Mouse (Mus musculus) limb, embryonic 14.5 days (tissue): ENCODE measurements around the gene Zglp1. TPM values are rescaled to one million over a fixed set of nuclear protein-coding genes. Genes with fewer than 3 reads are reported as not detected.

Experiments
- ATAC-seq: fragments of 200-750 bp; cut with Nextera tagmentation; 2 replicates; pipeline ENCODE4 v1.8.0; 2017; ENCODE audit warnings: low read depth, moderate number of reproducible peaks, moderate TSS enrichment; ENCODE audit not compliant: low FRiP score
- DNase-seq: peaks from one replicate; pipeline ENCODE4 v3.0.0-alpha.2; 2015; ENCODE audit warnings: low spot score
- H3K27ac ChIP-seq: fragments of 300-500 bp; sonication (generic); replicated peaks from 2 replicates; pipeline ENCODE4 v1.5.1; 2014; ENCODE audit warnings: low read depth, mild to moderate bottlenecking, low read length, moderate library complexity, mixed read lengths
- H3K27me3 ChIP-seq: fragments of 300-500 bp; sonication (generic); 2 replicates; pipeline ENCODE4 v1.6.1; 2014; ENCODE audit warnings: low read length, mixed read lengths; ENCODE audit not compliant: control insufficient read depth, insufficient read depth
- H3K36me3 ChIP-seq: fragments of 300-500 bp; sonication (generic); 2 replicates; pipeline ENCODE4 v1.6.1; 2014; ENCODE audit warnings: mild to moderate bottlenecking, low read length, moderate library complexity, mixed read lengths; ENCODE audit not compliant: control insufficient read depth, insufficient read depth
- H3K4me1 ChIP-seq: fragments of 300-500 bp; sonication (generic); 2 replicates; pipeline ENCODE4 v1.6.1; 2014; ENCODE audit warnings: antibody characterized with exemption, low read length, mixed read lengths; ENCODE audit not compliant: control insufficient read depth, insufficient read depth
- H3K4me2 ChIP-seq: fragments of 300-500 bp; sonication (generic); replicated peaks from 2 replicates; pipeline ENCODE4 v1.6.1; 2014; ENCODE audit warnings: low read depth, mild to moderate bottlenecking, low read length, moderate library complexity; ENCODE audit not compliant: severe bottlenecking
- H3K4me3 ChIP-seq: fragments of 300-500 bp; sonication (generic); replicated peaks from 2 replicates; pipeline ENCODE4 v1.5.1; 2014; ENCODE audit warnings: low read length
- H3K9ac ChIP-seq: fragments of 300-500 bp; sonication (generic); 2 replicates; pipeline ENCODE4 v1.6.1; 2014; ENCODE audit warnings: mild to moderate bottlenecking, low read depth, low read length, moderate library complexity; ENCODE audit not compliant: severe bottlenecking
- H3K9me3 ChIP-seq: fragments of 300-500 bp; sonication (generic); 2 replicates; pipeline ENCODE4 v1.6.1; 2016; ENCODE audit warnings: low read length; ENCODE audit not compliant: control insufficient read depth
- POLR2A ChIP-seq: fragments of 200-500 bp; IDR thresholded peaks from 2 replicates; pipeline ENCODE4 v1.8.0; 2012; ENCODE audit warnings: inconsistent platforms, mild to moderate bottlenecking, moderate library complexity, borderline replicate concordance; ENCODE audit not compliant: insufficient read depth, insufficient read length; ENCODE audit errors: extremely low read depth
- WGBS: fragments of 180-500 bp; shearing (Covaris S2); extraction: QIAGEN DNeasy Blood & Tissue Kit; methylation state at CpG from one replicate; pipeline ENCODE4 v1.1.7; 2014; 5-methylcytosine and 5-hydroxymethylcytosine counted together
- polyA plus RNA-seq, 2 experiments: library from polyadenylated mRNA; depleted of rRNA in 1 of 2; stranded (reverse) in 1 of 2; unstranded in 1 of 2; fragments of >200 nt; fragmentation: Nextera tagmentation in 1 of 2; extraction: Ambion mirVana in 1 of 2; gene quantifications; 2 replicates each; pipeline versions ENCODE4 v1.2.1 to v1.2.3; 2012 to 2014

The Zglp1 gene
- polyA plus RNA-seq, 2 experiments, result 1.4 TPM; not detected in 1

DNA sequence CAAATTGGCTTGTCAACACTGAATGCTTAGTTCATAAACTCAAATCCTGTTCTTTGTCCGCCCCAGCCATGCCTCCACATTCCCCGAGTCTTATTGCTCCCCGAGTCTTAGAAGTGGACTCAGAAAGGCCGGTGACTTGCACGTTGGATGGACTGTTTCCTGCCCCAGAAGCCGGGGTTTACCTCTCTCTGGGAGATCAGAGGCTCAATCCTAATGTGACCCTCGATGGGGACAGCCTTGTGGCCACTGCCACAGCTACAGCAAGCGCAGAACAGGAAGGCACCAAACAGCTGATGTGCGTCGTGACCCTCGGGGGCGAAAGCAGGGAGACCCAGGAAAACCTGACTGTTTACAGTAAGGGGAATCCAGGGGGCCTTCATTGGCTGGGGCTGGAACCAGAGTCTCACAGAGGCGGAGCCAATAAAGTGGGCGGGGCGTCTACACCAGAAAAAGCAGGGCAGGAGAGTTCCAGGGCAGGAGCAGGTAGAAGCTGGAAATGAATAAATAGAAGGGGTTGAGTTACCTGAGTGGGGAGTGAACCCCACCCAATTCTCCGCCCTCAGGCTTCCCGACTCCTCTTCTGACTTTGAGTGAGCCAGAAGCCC lies 32.3 kb downstream of the Zglp1 start:
- ATAC-seq (no peak), DNase-seq (no peak)
- Histone ChIP-seq H3K27ac (no peak overlapping the region), H3K36me3 (no peaks in the 10 kb centered on the region), H3K4me1 (peaks cover 35% of the 10 kb centered on the region), H3K9ac (no peak overlapping the region), H3K9me3 (no peaks in the 10 kb centered on the region), H3K27me3 (peaks cover 90% of the 10 kb centered on the region), H3K4me3 (no peak overlapping the region), H3K4me2 (no peak overlapping the region)
- TF ChIP-seq POLR2A, result no peak
- 4% methylated on average over 17 of the region's 17 CpGs for WGBS

DNA sequence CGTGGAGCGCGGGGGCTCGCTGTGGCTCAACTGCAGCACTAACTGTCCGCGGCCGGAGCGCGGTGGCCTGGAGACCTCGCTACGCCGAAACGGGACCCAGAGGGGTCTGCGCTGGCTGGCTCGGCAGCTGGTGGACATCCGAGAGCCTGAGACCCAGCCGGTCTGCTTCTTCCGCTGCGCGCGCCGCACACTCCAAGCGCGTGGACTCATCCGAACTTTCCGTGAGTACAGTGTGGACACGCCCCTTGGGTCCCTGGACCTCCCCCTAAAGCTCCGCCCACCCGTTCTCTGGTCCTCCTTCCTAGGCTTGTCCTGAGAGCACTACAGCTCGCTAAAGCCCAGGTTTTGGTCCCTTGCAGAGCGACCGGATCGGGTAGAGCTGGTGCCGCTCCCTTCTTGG lies 33.8 kb downstream of the Zglp1 start:
- under 1% methylated on average over 34 of the region's 34 CpGs for WGBS
- ATAC-seq (peak; percentile 82), DNase-seq (peak; percentile 93)
- TF ChIP-seq POLR2A, result no peak
- Histone ChIP-seq H3K9me3 (no peaks in the 10 kb centered on the region), H3K9ac (no peak overlapping the region), H3K27ac (no peak overlapping the region), H3K36me3 (no peaks in the 10 kb centered on the region), H3K4me1 (peaks cover 36% of the 10 kb centered on the region), H3K4me3 (peak overlapping the region; percentile 49), H3K27me3 (peaks cover 82% of the 10 kb centered on the region), H3K4me2 (peak overlapping the region; percentile 92)

DNA sequence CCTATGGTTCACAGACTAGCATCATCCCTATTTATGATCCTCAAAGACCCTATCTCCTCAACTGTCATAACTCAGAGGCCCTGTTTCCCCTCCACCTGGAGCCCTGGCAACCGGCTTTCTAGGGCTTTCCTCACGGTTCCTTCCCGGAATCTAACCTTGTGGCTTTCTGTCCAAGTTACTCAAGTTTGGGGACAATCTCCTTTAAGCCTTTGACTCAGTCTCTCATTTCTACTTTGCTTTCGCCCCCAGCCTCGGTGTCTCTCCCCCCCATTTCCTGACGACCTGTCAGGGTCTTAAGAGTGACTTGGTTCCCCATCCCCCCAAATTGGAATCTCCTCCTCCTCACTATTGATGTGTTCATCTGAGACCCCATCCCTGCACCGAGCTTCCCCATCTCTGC lies 34.4 kb downstream of the Zglp1 start:
- no peaks in the 10 kb centered on the region for H3K9me3 ChIP-seq
- H3K27ac ChIP-seq, result no peak overlapping the region
- DNase-seq (no peak), ATAC-seq (no peak)
- no peak overlapping the region for H3K9ac ChIP-seq
- no peaks in the 10 kb centered on the region for H3K36me3 ChIP-seq
- peaks cover 32% of the 10 kb centered on the region for H3K4me1 ChIP-seq
- peaks cover 76% of the 10 kb centered on the region for H3K27me3 ChIP-seq
- WGBS, result 2% methylated on average over 7 of the region's 7 CpGs
- H3K4me2 ChIP-seq, result peak overlapping the region; percentile 92
- H3K4me3 ChIP-seq, result peak overlapping the region; percentile 49
- TF ChIP-seq POLR2A, result no peak

DNA sequence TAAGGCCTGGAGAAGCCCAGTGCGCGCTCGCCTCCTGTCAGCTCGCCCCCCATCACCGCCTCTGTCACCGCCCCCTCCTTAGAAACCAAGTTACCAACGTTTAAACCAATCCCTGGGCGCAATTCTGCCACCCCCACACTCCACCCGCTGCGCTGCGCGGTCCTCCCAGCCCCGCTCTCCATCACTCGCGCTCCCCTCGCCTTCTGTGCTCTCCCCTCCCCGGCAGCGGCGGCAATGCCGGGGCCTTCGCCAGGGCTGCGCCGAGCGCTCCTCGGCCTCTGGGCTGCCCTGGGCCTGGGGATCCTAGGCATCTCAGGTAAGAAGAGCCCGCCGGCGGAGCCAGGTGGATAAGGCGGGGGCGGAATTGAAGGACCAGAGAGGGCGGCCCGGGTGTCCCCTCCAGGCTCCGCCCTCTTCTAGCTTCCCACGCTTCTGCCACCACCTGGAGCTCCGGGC lies 35.0 kb downstream of the Zglp1 start, which contains the start of gene Icam5:
Gene Icam5 (plus strand): TSS at position 178 of the 456 bp plus-strand sequence.
- H3K9ac ChIP-seq, result 0 out of 2 replicates have a peak within 1 kb of the TSS, but pooled peaks have one; percentile 4
- H3K27ac ChIP-seq, result no peak within 1 kb of the TSS
- H3K4me1 ChIP-seq, result peaks cover 30% of the 10 kb centered on the region
- peak within 1 kb of the TSS; percentile 49 for H3K4me3 ChIP-seq
- no peak for TF ChIP-seq POLR2A
- ATAC-seq, result no peak
- H3K4me2 ChIP-seq, result peak within 1 kb of the TSS; percentile 92
- H3K36me3 ChIP-seq, result no peaks in the 10 kb centered on the region
- H3K9me3 ChIP-seq, result no peaks in the 10 kb centered on the region
- H3K27me3 ChIP-seq, result peaks cover 70% of the 10 kb centered on the region
- WGBS, result under 1% methylated on average over 34 of the region's 35 CpGs
- DNase-seq, result no peak

DNA sequence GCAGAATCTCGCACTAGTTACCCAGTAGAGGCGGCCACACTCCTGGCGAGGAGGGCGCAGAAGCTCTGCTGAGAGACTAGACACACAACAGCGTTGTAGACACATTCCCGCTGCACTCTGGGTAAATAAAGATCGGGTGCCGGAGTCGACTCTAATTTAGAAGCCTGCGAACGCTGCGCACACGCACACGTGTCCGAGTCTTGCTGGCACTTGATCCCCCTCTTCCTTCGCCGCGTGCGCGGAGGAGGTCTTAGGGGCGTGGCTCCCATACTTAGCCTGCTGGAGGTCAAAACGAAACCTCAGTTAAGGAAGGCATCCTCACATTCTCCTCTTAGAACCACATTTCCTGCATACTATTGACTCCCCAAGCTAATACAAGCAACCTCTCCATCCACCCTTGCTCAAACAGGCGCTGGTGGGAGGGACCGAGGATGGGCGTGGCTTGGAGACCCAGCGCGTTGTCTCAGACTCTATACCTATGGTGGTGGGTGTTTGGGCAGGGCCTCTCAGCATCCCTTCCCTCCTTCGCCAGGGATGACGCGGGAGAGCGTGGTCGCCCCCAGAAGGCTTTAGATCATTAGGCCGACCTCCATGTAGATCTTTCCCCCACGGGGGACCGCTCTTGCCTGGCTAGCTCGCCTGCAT lies 35.5 kb downstream of the Zglp1 start:
- Histone ChIP-seq H3K9me3 (no peaks in the 10 kb centered on the region), H3K27me3 (peaks cover 65% of the 10 kb centered on the region), H3K9ac (0 out of 2 replicates have a peak overlapping the region, but pooled peaks have one; percentile 4), H3K4me1 (peaks cover 25% of the 10 kb centered on the region), H3K4me2 (peak overlapping the region; percentile 92), H3K4me3 (peak overlapping the region; percentile 49), H3K36me3 (no peaks in the 10 kb centered on the region), H3K27ac (no peak overlapping the region)
- TF ChIP-seq POLR2A, result no peak
- under 1% methylated on average over 36 of the region's 36 CpGs for WGBS
- peak; percentile 41 for ATAC-seq
- peak; percentile 53 for DNase-seq
